Mouse (Mus musculus) midbrain, embryonic 11.5 days (tissue): ENCODE measurements around the gene Anxa6. TPM values are rescaled to one million over a fixed set of nuclear protein-coding genes. Genes with fewer than 3 reads are reported as not detected.

ENCODE experiments used
- ATAC-seq: fragments of 200-750 bp; cut with Nextera tagmentation; 2 replicates; pipeline ENCODE4 v1.8.0; 2017; ENCODE audit warnings: moderate TSS enrichment, moderate library complexity; ENCODE audit not compliant: low FRiP score
- DNase-seq: peaks from one replicate; pipeline ENCODE4 v3.0.0; 2015; ENCODE audit warnings: low spot score; ENCODE audit errors: missing footprints
- H3K27ac ChIP-seq: fragments of 300-500 bp; sonication (generic); 2 replicates; pipeline ENCODE4 v1.5.1; 2014; ENCODE audit warnings: low read depth, low read length
- H3K27me3 ChIP-seq: fragments of 300-500 bp; sonication (generic); 2 replicates; pipeline ENCODE4 v1.6.1; 2014; ENCODE audit warnings: mild to moderate bottlenecking, low read length, moderate library complexity, mixed read lengths; ENCODE audit not compliant: control insufficient read depth, insufficient read depth
- H3K36me3 ChIP-seq: fragments of 300-500 bp; sonication (generic); 2 replicates; pipeline ENCODE4 v1.6.1; 2014; ENCODE audit warnings: mild to moderate bottlenecking, low read length, moderate library complexity, mixed read lengths; ENCODE audit not compliant: control insufficient read depth, insufficient read depth
- H3K4me1 ChIP-seq: fragments of 300-500 bp; sonication (generic); 2 replicates; pipeline ENCODE4 v1.6.1; 2014; ENCODE audit warnings: low read length; ENCODE audit not compliant: control insufficient read depth, insufficient read depth
- H3K4me2 ChIP-seq: fragments of 300-500 bp; sonication (generic); 2 replicates; pipeline ENCODE4 v1.6.1; 2014; ENCODE audit warnings: mild to moderate bottlenecking, moderate library complexity
- H3K4me3 ChIP-seq: fragments of 300-500 bp; sonication (generic); 2 replicates; pipeline ENCODE4 v1.5.1; 2014; ENCODE audit warnings: low read depth, low read length
- H3K9ac ChIP-seq: fragments of 300-500 bp; sonication (generic); 2 replicates; pipeline ENCODE4 v1.6.1; 2014; ENCODE audit warnings: low read length
- H3K9me3 ChIP-seq: fragments of 300-500 bp; sonication (generic); 2 replicates; pipeline ENCODE4 v1.6.1; 2016; ENCODE audit warnings: low read length; ENCODE audit not compliant: control insufficient read depth
- WGBS: fragments of 180-500 bp; shearing (Covaris S2); extraction: QIAGEN DNeasy Blood & Tissue Kit; methylation state at CpG from one replicate; pipeline ENCODE4 v1.1.7; 2014; 5-methylcytosine and 5-hydroxymethylcytosine counted together
- polyA plus RNA-seq: library from polyadenylated mRNA; unstranded; fragments of >200 nt; fragmentation: Nextera tagmentation; extraction: Ambion mirVana; gene quantifications from 2 replicates; pipeline ENCODE4 v1.2.1, GENCODE M21; 2014

Anxa6 gene
- polyA plus RNA-seq, 1 experiment from 2014 or later = 71.2 TPM

DNA sequence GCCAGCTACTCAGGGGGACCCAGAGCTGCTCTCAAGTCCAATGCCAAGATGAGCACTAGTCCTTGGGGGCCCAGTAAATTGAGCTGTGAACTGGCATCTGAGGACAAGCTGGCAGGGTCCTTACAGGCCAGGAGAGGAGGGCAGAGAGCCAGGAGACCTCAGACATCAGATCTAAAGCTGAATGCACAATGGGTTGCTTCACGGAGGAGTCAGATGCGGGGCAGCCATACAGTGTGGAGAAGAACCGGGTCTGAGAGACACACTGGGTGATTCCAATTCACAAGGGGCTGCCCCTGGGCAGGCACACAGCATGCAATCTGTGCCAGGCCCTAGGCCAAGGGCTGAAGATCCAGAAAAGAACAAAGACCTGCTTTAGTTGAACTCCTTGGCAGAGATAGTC is 18.0 kb downstream of the Anxa6 start:
- Histone ChIP-seq H3K36me3 (no peaks in the 10 kb centered on the region), H3K27me3 (no peaks in the 10 kb centered on the region), H3K27ac (no peak overlapping the region), H3K4me1 (no peaks in the 10 kb centered on the region), H3K4me3 (no peak overlapping the region), H3K9ac (no peak overlapping the region), H3K9me3 (no peaks in the 10 kb centered on the region), H3K4me2 (no peak overlapping the region)
- DNase-seq (no peak), ATAC-seq (no peak)
- 83% methylated on average over 3 of the region's 3 CpGs for WGBS

DNA sequence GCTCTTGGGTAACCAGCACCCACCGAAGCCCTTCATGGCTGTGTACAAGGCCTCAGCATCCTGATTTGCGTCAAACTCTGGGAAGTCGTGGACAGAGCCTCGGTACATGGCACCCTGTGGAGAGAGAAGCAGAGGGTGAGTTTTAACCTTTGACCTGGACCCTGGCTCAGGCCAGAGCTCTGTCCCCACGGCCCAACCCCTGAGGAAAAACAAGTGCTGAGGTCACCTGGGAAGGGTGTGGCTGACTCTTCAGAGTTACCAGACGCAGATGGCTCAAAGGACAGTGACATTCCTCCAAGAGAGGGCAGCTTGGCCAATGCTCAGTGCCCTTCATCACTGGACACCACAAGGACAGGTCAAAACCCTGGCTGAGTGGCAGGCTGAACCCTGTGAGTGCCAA is 19.4 kb downstream of the Anxa6 start:
- Histone ChIP-seq H3K9ac (no peak overlapping the region), H3K4me1 (no peaks in the 10 kb centered on the region), H3K27ac (no peak overlapping the region), H3K4me2 (no peak overlapping the region), H3K4me3 (no peak overlapping the region), H3K36me3 (no peaks in the 10 kb centered on the region), H3K27me3 (no peaks in the 10 kb centered on the region), H3K9me3 (no peaks in the 10 kb centered on the region)
- ATAC-seq = no peak
- 73% methylated on average over 6 of the region's 6 CpGs for WGBS
- DNase-seq = no peak

DNA sequence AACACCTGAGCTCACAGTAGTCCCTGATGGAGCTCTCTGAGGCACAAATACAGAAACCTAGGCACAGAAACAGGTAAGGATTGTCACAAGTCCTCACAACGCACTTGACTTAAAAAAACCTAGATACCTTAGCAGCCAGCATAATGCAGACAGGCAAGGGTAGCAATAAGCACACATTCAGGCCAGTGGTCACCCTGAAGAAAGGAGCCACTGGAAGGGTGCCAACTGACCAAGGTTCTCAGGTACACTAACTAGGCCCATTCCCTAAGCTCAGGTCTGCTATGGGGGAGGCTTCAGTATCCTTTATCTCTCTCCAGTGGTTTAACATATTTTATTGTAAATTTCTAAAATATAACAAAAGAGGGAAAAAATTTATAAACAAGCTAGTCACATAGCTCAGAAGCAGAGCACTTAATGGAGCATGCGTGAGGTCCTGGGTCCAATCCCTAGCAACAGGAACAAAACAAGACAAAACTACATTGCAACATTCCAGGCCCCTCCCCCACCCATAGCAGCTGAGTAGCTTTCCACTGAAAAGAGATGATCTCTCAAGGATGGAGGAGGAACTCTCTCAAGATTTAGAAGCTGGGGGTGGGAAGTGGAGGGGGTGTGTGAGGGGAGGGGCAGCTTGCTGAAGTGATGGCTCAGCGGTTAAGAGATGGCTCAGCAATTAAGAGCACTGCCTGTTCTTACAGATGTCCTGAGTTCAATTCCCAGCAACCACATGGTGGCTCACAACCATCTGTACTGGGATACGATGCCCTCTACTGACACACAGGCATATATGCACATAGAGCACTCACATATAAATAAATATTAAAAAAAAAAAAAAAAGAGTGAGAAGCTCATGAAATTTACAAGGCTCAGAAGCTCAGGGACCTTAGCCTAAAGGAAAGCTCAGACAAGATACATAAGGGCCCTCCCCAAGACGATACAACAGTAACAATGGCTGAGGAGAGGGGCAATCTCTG is 20.4 kb downstream of the Anxa6 start:
- WGBS = 81% methylated on average over 5 of the region's 5 CpGs
- H3K36me3 ChIP-seq = no peaks in the 10 kb centered on the region
- no peaks in the 10 kb centered on the region for H3K4me1 ChIP-seq
- H3K9me3 ChIP-seq = no peaks in the 10 kb centered on the region
- H3K4me3 ChIP-seq = no peak overlapping the region
- ATAC-seq (no peak), DNase-seq (no peak)
- H3K4me2 ChIP-seq = no peak overlapping the region
- no peaks in the 10 kb centered on the region for H3K27me3 ChIP-seq
- no peak overlapping the region for H3K9ac ChIP-seq
- no peak overlapping the region for H3K27ac ChIP-seq

DNA sequence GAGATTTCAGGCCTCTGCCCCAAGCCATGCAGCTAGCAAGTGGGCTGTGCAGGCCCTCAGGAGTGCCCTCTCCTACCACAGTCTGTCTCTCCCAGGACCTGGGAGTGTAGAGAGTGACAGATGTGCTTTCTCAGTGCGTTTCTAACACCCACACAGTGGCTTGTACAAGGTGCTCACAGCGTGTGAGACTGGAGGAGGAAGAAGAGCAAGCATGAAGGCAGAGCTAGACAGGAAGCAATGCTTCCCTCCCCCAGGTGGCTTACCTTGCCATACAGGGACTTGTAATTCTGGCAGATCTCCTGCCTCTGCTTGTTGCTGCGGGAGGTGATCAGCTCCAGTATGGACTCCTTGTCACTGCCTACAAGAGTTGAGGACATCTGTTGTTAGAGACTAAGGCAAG is 21.8 kb downstream of the Anxa6 start:
- no peaks in the 10 kb centered on the region for H3K36me3 ChIP-seq
- 92% methylated on average over 3 of the region's 3 CpGs for WGBS
- no peak for DNase-seq

DNA sequence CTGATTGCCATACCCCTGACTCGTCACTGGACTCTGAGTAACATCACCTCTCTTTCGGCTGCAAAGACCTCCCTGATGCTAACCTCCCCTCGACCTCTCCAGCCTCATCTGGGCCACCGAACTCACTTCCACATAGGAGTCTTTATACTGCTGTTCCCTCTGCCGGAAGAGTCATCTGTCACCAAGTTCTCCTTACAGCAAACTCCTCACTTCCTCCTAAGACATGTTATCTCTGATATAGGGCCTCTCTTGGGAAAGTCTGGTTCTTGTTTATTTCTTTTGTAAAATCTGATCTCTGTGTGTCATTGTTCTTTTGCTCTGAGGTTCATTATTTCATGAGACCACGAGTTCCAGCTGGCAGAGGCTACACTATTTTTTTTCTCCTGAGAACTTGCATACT is 25.0 kb downstream of the Anxa6 start:
- ATAC-seq (no peak), DNase-seq (no peak)
- H3K36me3 ChIP-seq = no peaks in the 10 kb centered on the region
- no peak overlapping the region for H3K4me3 ChIP-seq
- no peaks in the 10 kb centered on the region for H3K27me3 ChIP-seq
- no peaks in the 10 kb centered on the region for H3K9me3 ChIP-seq
- H3K9ac ChIP-seq = no peak overlapping the region
- WGBS = 85% methylated on average over 6 of the region's 6 CpGs
- H3K4me2 ChIP-seq = no peak overlapping the region
- H3K27ac ChIP-seq = no peak overlapping the region
- H3K4me1 ChIP-seq = no peaks in the 10 kb centered on the region

More for the DNA sequence above, 21.8 kb downstream of the Anxa6 start:
- H3K9me3 ChIP-seq = no peaks in the 10 kb centered on the region
- no peak overlapping the region for H3K9ac ChIP-seq
- H3K4me1 ChIP-seq = no peaks in the 10 kb centered on the region
- H3K4me2 ChIP-seq = no peak overlapping the region
- no peak overlapping the region for H3K27ac ChIP-seq
- no peak overlapping the region for H3K4me3 ChIP-seq
- no peak for ATAC-seq
- no peaks in the 10 kb centered on the region for H3K27me3 ChIP-seq

DNA sequence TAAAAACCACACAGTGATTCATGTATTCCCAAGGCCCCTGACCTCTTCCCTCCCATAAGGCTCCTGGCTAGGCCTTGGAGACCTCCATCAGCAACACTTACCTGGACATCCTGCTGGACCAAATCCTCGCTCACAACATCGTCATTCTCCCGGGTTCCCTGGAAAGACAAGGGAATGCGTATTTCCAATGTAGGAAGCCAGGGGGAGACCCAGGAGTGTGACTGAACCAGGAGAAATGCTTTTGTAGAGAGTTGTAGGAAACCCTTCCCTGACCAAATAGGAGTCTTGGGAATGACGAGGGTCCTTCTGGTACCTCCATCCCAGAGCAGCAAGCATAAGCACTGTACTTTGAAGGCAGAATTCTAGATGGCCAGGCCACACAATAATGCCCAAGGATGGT is 27.6 kb downstream of the Anxa6 start:
- Histone ChIP-seq H3K27me3 (no peaks in the 10 kb centered on the region), H3K4me1 (no peaks in the 10 kb centered on the region), H3K4me2 (no peak overlapping the region), H3K4me3 (no peak overlapping the region), H3K9me3 (no peaks in the 10 kb centered on the region), H3K9ac (no peak overlapping the region), H3K27ac (no peak overlapping the region), H3K36me3 (no peaks in the 10 kb centered on the region)
- ATAC-seq = no peak
- WGBS = 85% methylated on average over 5 of the region's 5 CpGs
- no peak for DNase-seq

DNA sequence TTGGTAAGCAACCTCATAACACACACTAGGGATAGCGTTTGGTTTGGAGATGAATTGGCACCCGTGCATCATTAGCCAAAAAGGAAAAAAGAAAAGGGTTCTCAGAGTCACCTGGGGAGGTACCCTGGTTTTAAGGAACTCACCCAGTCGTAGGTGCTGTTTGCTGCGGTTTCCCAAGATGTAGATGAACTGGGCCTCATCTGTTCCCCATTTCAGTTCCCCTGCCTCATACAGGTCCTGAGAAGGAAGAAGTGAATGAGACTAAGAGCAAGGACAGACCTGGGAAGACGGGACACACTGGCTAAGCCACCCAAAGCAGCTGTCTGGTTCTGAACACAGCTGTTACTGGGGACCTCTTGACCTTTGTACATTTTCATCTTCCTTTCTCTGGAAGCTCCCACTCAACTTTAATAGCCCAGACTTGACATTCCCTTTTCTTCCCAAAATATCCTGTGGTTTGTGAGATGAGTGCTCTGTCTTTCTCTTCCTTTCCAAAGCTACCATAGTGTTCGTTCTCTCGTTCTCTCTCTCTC is 28.2 kb downstream of the Anxa6 start:
- no peaks in the 10 kb centered on the region for H3K4me1 ChIP-seq
- H3K9me3 ChIP-seq = no peaks in the 10 kb centered on the region
- ATAC-seq (no peak), DNase-seq (no peak)
- H3K4me2 ChIP-seq = no peak overlapping the region
- H3K9ac ChIP-seq = no peak overlapping the region
- H3K27me3 ChIP-seq = no peaks in the 10 kb centered on the region
- no peak overlapping the region for H3K27ac ChIP-seq
- no peaks in the 10 kb centered on the region for H3K36me3 ChIP-seq
- no peak overlapping the region for H3K4me3 ChIP-seq
- WGBS = 86% methylated on average over 7 of the region's 7 CpGs

DNA sequence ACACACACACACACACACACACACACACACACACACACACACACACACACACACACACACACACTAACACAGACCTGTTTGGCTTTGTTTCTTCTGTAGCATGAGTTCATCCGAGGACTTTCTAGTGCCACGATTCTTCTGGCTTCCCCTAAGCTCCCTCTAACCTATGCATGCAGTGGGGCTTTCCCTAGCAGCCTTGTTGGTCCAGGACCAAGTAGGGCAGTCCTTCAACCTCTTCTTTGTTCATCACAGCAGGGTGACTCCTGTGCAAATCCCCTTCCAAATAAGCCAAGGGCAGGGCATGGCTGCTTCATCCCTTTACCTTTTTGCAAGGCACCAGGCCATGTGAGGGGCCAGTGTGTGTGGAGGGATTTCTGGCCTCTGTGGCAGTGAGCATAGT is 34.5 kb downstream of the Anxa6 start:
- no peak overlapping the region for H3K9ac ChIP-seq
- DNase-seq = no peak
- no peaks in the 10 kb centered on the region for H3K36me3 ChIP-seq
- no peaks in the 10 kb centered on the region for H3K9me3 ChIP-seq
- ATAC-seq = no peak
- no peak overlapping the region for H3K27ac ChIP-seq
- H3K4me2 ChIP-seq = no peak overlapping the region
- WGBS = 37% methylated on average over 2 of the region's 2 CpGs
- no peaks in the 10 kb centered on the region for H3K27me3 ChIP-seq
- no peak overlapping the region for H3K4me3 ChIP-seq
- H3K4me1 ChIP-seq = no peaks in the 10 kb centered on the region

DNA sequence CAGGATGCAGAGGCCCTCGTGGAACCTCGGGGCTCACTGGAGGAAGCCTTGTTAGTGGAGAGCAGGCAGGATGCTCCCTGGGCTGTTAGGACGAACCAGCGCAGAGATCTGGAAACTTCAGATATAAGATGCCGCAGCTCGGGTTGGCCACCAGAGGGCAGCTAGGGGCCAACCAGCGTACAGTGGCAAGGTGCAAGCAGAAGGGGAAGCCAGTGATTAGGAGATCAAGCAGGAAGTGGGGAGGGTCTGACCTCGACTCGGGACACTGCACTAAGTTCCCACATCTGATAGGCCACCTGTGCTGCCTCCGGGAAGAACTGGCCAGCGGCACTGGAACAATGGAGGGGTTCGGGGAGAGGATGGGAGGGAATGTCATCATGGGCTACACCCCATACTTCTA is 35.0 kb downstream of the Anxa6 start:
- WGBS = 6% methylated on average over 12 of the region's 12 CpGs
- no peak overlapping the region; the same call in 1 of the 2 replicates for H3K9ac ChIP-seq
- H3K4me1 ChIP-seq = no peaks in the 10 kb centered on the region
- no peak overlapping the region for H3K4me2 ChIP-seq
- H3K4me3 ChIP-seq = no peak overlapping the region
- 0 out of 2 replicates have a peak, but pooled peaks have one; percentile 58 for ATAC-seq
- H3K36me3 ChIP-seq = no peaks in the 10 kb centered on the region
- no peaks in the 10 kb centered on the region for H3K9me3 ChIP-seq
- peak; percentile 92 for DNase-seq
- no peaks in the 10 kb centered on the region for H3K27me3 ChIP-seq
- no peak overlapping the region for H3K27ac ChIP-seq
